Comparison of ENCODE assay signal across 12 mouse cellular contexts in the genomic region with DNA sequence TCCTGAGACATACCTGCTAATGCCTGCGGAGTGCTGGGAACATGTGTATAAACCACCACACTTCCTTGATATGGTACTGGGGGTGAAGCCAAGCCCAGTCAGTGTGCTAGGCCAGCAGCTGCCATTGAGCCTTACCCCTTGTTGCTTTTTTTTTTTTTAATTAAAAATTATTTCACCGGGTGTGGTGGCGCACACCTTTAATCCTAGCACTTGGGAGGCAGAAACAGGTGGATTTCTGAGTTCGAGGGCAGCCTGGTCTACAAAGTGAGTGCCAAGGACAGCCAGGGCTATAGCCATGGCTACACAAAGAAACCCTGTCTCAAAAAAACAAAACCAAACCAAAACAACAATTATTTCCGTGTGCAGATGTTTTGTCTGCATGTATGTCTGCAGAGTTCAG. TPM values are rescaled to one million over a fixed set of nuclear protein-coding genes. Genes with fewer than 3 reads are reported as not detected.
"Had no signal": no experiment of that assay in that cellular context is flagged by ENCODE, and none has a peak within 500 bp of the region (broad histone marks: within the 10 kb centered on the region; RNA-seq: fewer than 3 reads in every experiment).

No protein-coding gene starts in this region.

- H3K9ac ChIP-seq: limb, embryonic 15.5 days; liver, embryonic 12.5 days; lung, embryonic 14.5 days; neural tube, embryonic 13.5 days had no signal

- H3K9me3 ChIP-seq: limb, embryonic 15.5 days; liver, embryonic 12.5 days; neural tube, embryonic 13.5 days had no signal

- H3K4me3 ChIP-seq: liver, embryonic 12.5 days; neural tube, embryonic 13.5 days had no signal

- DNase-seq: kidney, adult 9 months; layer of hippocampus, adult 9-11 months; layer of hippocampus, postnatal 36 days; lung, embryonic 14.5 days; midbrain, embryonic 14.5 days; right cerebral cortex, adult 18-20 months; right cerebral cortex, postnatal 25 days had no signal

- ATAC-seq: liver, embryonic 12.5 days had no signal

- H3K27me3 ChIP-seq: limb, embryonic 15.5 days had no signal

- H3K27ac ChIP-seq: neural tube, embryonic 13.5 days had no signal

RNA-seq across cellular contexts. Expression of gene Nanos3, which starts 20.1 kb away (rescaled TPM):
- total RNA-seq: monocyte, adult 5-6 weeks had no signal
- polyA plus RNA-seq: liver, embryonic 16.5 days had no signal
